In genomic region chr4:155219271-155220212, GRCm38 (mm10) we compare ENCODE assay signal across 7 mouse cellular contexts. TPM values are rescaled to one million over a fixed set of nuclear protein-coding genes. Genes with fewer than 3 reads are reported as not detected.
DNase-seq lines count a peak whose midpoint lies in the region; ATAC-seq and TF ChIP-seq lines count a peak whose summit lies in the region.

No protein-coding gene starts in this region.

- no peak for TF ChIP-seq CTCF in small intestine, adult 2 months (IDR thresholded peaks at IDR 0.05; ENCODE audit: extremely low read depth, insufficient read length, insufficient replicate concordance, low read depth, low read length)

- H3K4me3 ChIP-seq in lung, embryonic 15.5 days: peak overlapping the region; percentile 91
- peak overlapping the region; percentile 87 for H3K4me3 ChIP-seq in embryonic facial prominence, embryonic 15.5 days (replicated peaks)
- peak overlapping the region; percentile 96 for H3K4me3 ChIP-seq in limb, embryonic 10.5 days
- H3K4me3 ChIP-seq in small intestine, adult 2 months (ENCODE audit: low read depth, low read length): peak overlapping the region; percentile 56

- no peak for DNase-seq in lung, postnatal 14 days
- DNase-seq in limb, embryonic 10.5 days (ENCODE audit: low spot score): no peak
- DNase-seq in layer of hippocampus, adult 18-20 months (ENCODE audit: low spot score in 2 of 2): no peak
- no peak for DNase-seq in gastrocnemius, postnatal 14 days

- no peaks in the 10 kb centered on the region for H3K27me3 ChIP-seq in lung, embryonic 15.5 days
- no peaks in the 10 kb centered on the region for H3K27me3 ChIP-seq in embryonic facial prominence, embryonic 15.5 days
- no peaks in the 10 kb centered on the region for H3K27me3 ChIP-seq in limb, embryonic 10.5 days (ENCODE audit: low read depth, poor library complexity, severe bottlenecking)
- no peaks in the 10 kb centered on the region for H3K27me3 ChIP-seq in small intestine, adult 2 months (ENCODE audit: control insufficient read depth, insufficient read depth, low read length)

- ATAC-seq in lung, embryonic 15.5 days (ENCODE audit: borderline replicate concordance, extremely low read depth, low FRiP score, low TSS enrichment): no peak
- no peak for ATAC-seq in embryonic facial prominence, embryonic 15.5 days (ENCODE audit: insufficient number of reproducible peaks, low FRiP score, low TSS enrichment, low read depth)

- H3K9me3 ChIP-seq in lung, embryonic 15.5 days: no peaks in the 10 kb centered on the region
- no peaks in the 10 kb centered on the region for H3K9me3 ChIP-seq in embryonic facial prominence, embryonic 15.5 days (replicated peaks)
- no peaks in the 10 kb centered on the region for H3K9me3 ChIP-seq in limb, embryonic 10.5 days (replicated peaks)

- H3K36me3 ChIP-seq in lung, embryonic 15.5 days: no peaks in the 10 kb centered on the region
- H3K36me3 ChIP-seq in embryonic facial prominence, embryonic 15.5 days: no peaks in the 10 kb centered on the region
- peaks cover 13% of the 10 kb centered on the region for H3K36me3 ChIP-seq in limb, embryonic 10.5 days
- H3K36me3 ChIP-seq in small intestine, adult 2 months (ENCODE audit: control insufficient read depth, insufficient read depth, low read length): no peaks in the 10 kb centered on the region

- peak overlapping the region; percentile 30 for H3K9ac ChIP-seq in lung, embryonic 15.5 days
- H3K9ac ChIP-seq in embryonic facial prominence, embryonic 15.5 days: peak overlapping the region; percentile 93

- intact Hi-C loops in gastrocnemius, postnatal 14 days (cut with DNase I; ENCODE audit: low total_unique reads): loop anchor here (5.0 kb wide), 1 partner anchor 77 kb away; no protein-coding TSS in a partner anchor

- peak overlapping the region; percentile 90 for H3K4me2 ChIP-seq in lung, embryonic 15.5 days
- peak overlapping the region; percentile 90 for H3K4me2 ChIP-seq in embryonic facial prominence, embryonic 15.5 days (replicated peaks)

- H3K4me1 ChIP-seq in lung, embryonic 15.5 days: peaks cover 69% of the 10 kb centered on the region
- peaks cover 65% of the 10 kb centered on the region for H3K4me1 ChIP-seq in embryonic facial prominence, embryonic 15.5 days
- H3K4me1 ChIP-seq in limb, embryonic 10.5 days: peaks cover 91% of the 10 kb centered on the region
- peaks cover 57% of the 10 kb centered on the region for H3K4me1 ChIP-seq in small intestine, adult 2 months (ENCODE audit: control insufficient read depth, insufficient read depth, insufficient read length, low read length)

- 0 out of 2 replicates have a peak overlapping the region, but pooled peaks have one; percentile 8 for H3K27ac ChIP-seq in lung, embryonic 15.5 days
- H3K27ac ChIP-seq in embryonic facial prominence, embryonic 15.5 days (replicated peaks): peak overlapping the region; percentile 85; the same call in 1 of the 2 replicates
- H3K27ac ChIP-seq in limb, embryonic 10.5 days: peak overlapping the region; percentile 47
- H3K27ac ChIP-seq in small intestine, adult 2 months (ENCODE audit: insufficient read depth, low read depth, low read length): peak overlapping the region; percentile 5; the same call in 1 of the 2 replicates

- no peak for TF ChIP-seq POLR2A in small intestine, adult 2 months (IDR thresholded peaks at IDR 0.05; ENCODE audit: low read depth, low read length)

- 32% methylated on average over 12 of the region's 12 CpGs for WGBS in lung, embryonic 15.5 days
- 46% methylated on average over 12 of the region's 12 CpGs for WGBS in embryonic facial prominence, embryonic 15.5 days
- WGBS in limb, embryonic 10.5 days: 68% methylated on average over 12 of the region's 12 CpGs
- WGBS in small intestine, adult 2 months: 29% methylated on average over 12 of the region's 12 CpGs

RNA-seq across cellular contexts. Expression of gene Ski, which starts 2.9 kb away (rescaled TPM):
- polyA plus RNA-seq in lung, embryonic 15.5 days (2015; fragmentation: Nextera tagmentation; extraction: Ambion mirVana): 16.1 and 16.9 TPM in 2 replicates
- 24.4 and 26.3 TPM in 2 replicates for polyA plus RNA-seq in embryonic facial prominence, embryonic 15.5 days (2015; fragmentation: Nextera tagmentation; extraction: Ambion mirVana)
- polyA plus RNA-seq in limb, embryonic 10.5 days (2016; fragmentation: Nextera tagmentation; extraction: Ambion mirVana): 9.6 and 10.6 TPM in 2 replicates
- polyA plus RNA-seq in small intestine, adult 2 months (2012; rRNA removed): 27.8 and 48.0 TPM in 2 replicates
- total RNA-seq in layer of hippocampus, adult 18-20 months (2021): 100 to 1,000 TPM; 136 to 138 TPM
- total RNA-seq in gastrocnemius, postnatal 14 days (2021): 10 to 100 TPM; 41.6 to 51.6 TPM

RNA-seq across cellular contexts. Expression of gene Faap20, which starts 30.1 kb away (rescaled TPM):
- polyA plus RNA-seq in lung, embryonic 15.5 days (2015; fragmentation: Nextera tagmentation; extraction: Ambion mirVana): 83.4 and 83.5 TPM in 2 replicates
- 74.9 and 75.0 TPM in 2 replicates for polyA plus RNA-seq in embryonic facial prominence, embryonic 15.5 days (2015; fragmentation: Nextera tagmentation; extraction: Ambion mirVana)
- 104 and 107 TPM in 2 replicates for polyA plus RNA-seq in limb, embryonic 10.5 days (2016; fragmentation: Nextera tagmentation; extraction: Ambion mirVana)
- polyA plus RNA-seq in small intestine, adult 2 months (2012; rRNA removed): 22.5 and 52.0 TPM in 2 replicates
- total RNA-seq in layer of hippocampus, adult 18-20 months (2021): 10 to 100 TPM; 27.5 to 31.8 TPM
- 10 to 100 TPM; 11.9 to 15.3 TPM for total RNA-seq in gastrocnemius, postnatal 14 days (2021)

Comparison
In these comparisons a context has a peak if more than half of its experiments do, and no peak if none do; other contexts are left out.
1. H3K27ac ChIP-seq: peak in every context shown above with its lines; median percentile 85 in embryonic facial prominence, embryonic 15.5 days; 47 in limb, embryonic 10.5 days; 8 in lung, embryonic 15.5 days; 5 in small intestine, adult 2 months.